Comparison of ENCODE assay signal across 8 mouse cellular contexts in genomic region chr6:50110379-50110941, GRCm38 (mm10). TPM values are rescaled to one million over a fixed set of nuclear protein-coding genes. Genes with fewer than 3 reads are reported as not detected.
DNase-seq lines count a peak whose midpoint lies in the region; ATAC-seq and TF ChIP-seq lines count a peak whose summit lies in the region.

No protein-coding gene starts in this region.

- no peak for TF ChIP-seq POLR2A in heart, adult 2 months (IDR thresholded peaks at IDR 0.05; ENCODE audit: insufficient read depth, low read depth, low read length)
- TF ChIP-seq POLR2A in testis, adult 2 months (IDR thresholded peaks at IDR 0.05; ENCODE audit: control insufficient read depth, low read depth, low read length) = no peak

- TF ChIP-seq EP300 in heart, adult 2 months (IDR thresholded peaks at IDR 0.05; ENCODE audit: insufficient read depth, low read depth, low read length) = no peak

- peak overlapping the region; percentile 71 for H3K4me2 ChIP-seq in hindbrain, embryonic 11.5 days (replicated peaks; ENCODE audit: low read depth, low read length)
- H3K4me2 ChIP-seq in liver, embryonic 13.5 days = peak overlapping the region; percentile 84
- H3K4me2 ChIP-seq in neural tube, embryonic 11.5 days (ENCODE audit: low read depth) = peak overlapping the region; percentile 86

- under 1% methylated on average over 70 of the region's 72 CpGs for WGBS in heart, adult 2 months
- under 1% methylated on average over 72 of the region's 72 CpGs for WGBS in forebrain, embryonic 10.5 days
- WGBS in hindbrain, embryonic 11.5 days = 1% methylated on average over 45 of the region's 72 CpGs
- WGBS in liver, embryonic 13.5 days (ENCODE audit: insufficient replicate concordance) = under 1% methylated on average over 70 of the region's 72 CpGs
- WGBS in neural tube, embryonic 11.5 days = under 1% methylated on average over 21 of the region's 72 CpGs

- H3K36me3 ChIP-seq in heart, adult 2 months (ENCODE audit: control insufficient read depth, insufficient read depth, low read length) = no peaks in the 10 kb centered on the region; the same call in 1 of the 2 replicates
- H3K36me3 ChIP-seq in forebrain, embryonic 10.5 days (replicated peaks) = no peaks in the 10 kb centered on the region; the same call in 1 of the 2 replicates
- H3K36me3 ChIP-seq in hindbrain, embryonic 11.5 days (ENCODE audit: control insufficient read depth, insufficient read depth, low read length) = no peaks in the 10 kb centered on the region
- no peaks in the 10 kb centered on the region for H3K36me3 ChIP-seq in liver, embryonic 13.5 days
- H3K36me3 ChIP-seq in neural tube, embryonic 11.5 days (ENCODE audit: control insufficient read depth, insufficient read depth, low read length) = no peaks in the 10 kb centered on the region
- H3K36me3 ChIP-seq in testis, adult 2 months (ENCODE audit: control insufficient read depth, insufficient read depth, low read length) = no peaks in the 10 kb centered on the region

- ATAC-seq in hindbrain, embryonic 11.5 days (ENCODE audit: low FRiP score) = peak; percentile 80
- ATAC-seq in liver, embryonic 13.5 days (ENCODE audit: low read depth) = peak; percentile 66
- peak; percentile 64 for ATAC-seq in neural tube, embryonic 11.5 days (ENCODE audit: insufficient read depth, low FRiP score, low TSS enrichment)

- peak overlapping the region; percentile 70 for H3K27ac ChIP-seq in heart, adult 2 months
- peak overlapping the region; percentile 96 for H3K27ac ChIP-seq in forebrain, embryonic 10.5 days
- peak overlapping the region; percentile 76 for H3K27ac ChIP-seq in hindbrain, embryonic 11.5 days (ENCODE audit: low read depth, low read length)
- H3K27ac ChIP-seq in liver, embryonic 13.5 days = peak overlapping the region; percentile 77
- H3K27ac ChIP-seq in neural tube, embryonic 11.5 days (ENCODE audit: low read depth, low read length) = peak overlapping the region; percentile 73
- peak overlapping the region; percentile 91 for H3K27ac ChIP-seq in testis, adult 2 months (ENCODE audit: control insufficient read depth, insufficient read depth, low read depth, low read length)

- H3K27me3 ChIP-seq in heart, adult 2 months (ENCODE audit: control insufficient read depth, insufficient read depth, low read length) = no peaks in the 10 kb centered on the region
- peaks cover 15% of the 10 kb centered on the region for H3K27me3 ChIP-seq in forebrain, embryonic 10.5 days (ENCODE audit: poor library complexity, severe bottlenecking)
- no peaks in the 10 kb centered on the region for H3K27me3 ChIP-seq in hindbrain, embryonic 11.5 days (ENCODE audit: control insufficient read depth, insufficient read depth, low read length)
- H3K27me3 ChIP-seq in liver, embryonic 13.5 days = peaks cover 32% of the 10 kb centered on the region
- no peaks in the 10 kb centered on the region for H3K27me3 ChIP-seq in neural tube, embryonic 11.5 days (ENCODE audit: control insufficient read depth, insufficient read depth, low read length)
- H3K27me3 ChIP-seq in testis, adult 2 months (ENCODE audit: control insufficient read depth, insufficient read depth, low read length) = no peaks in the 10 kb centered on the region

- peak overlapping the region; percentile 73 for H3K4me3 ChIP-seq in heart, adult 2 months
- H3K4me3 ChIP-seq in forebrain, embryonic 10.5 days = peak overlapping the region; percentile 80
- H3K4me3 ChIP-seq in hindbrain, embryonic 11.5 days (ENCODE audit: low read depth, low read length) = peak overlapping the region; percentile 77
- H3K4me3 ChIP-seq in liver, embryonic 13.5 days (replicated peaks) = peak overlapping the region; percentile 79
- peak overlapping the region; percentile 89 for H3K4me3 ChIP-seq in neural tube, embryonic 11.5 days (ENCODE audit: low read depth, low read length)
- peak overlapping the region; percentile 96 for H3K4me3 ChIP-seq in testis, adult 2 months (ENCODE audit: control insufficient read depth, low read depth, low read length)

- intact Hi-C loops in heart, adult 2 months (cut with DNase I) = loop anchor here (5.0 kb wide), 2 partner anchors 112 to 427 kb away; no protein-coding TSS in a partner anchor

- no peaks in the 10 kb centered on the region; the same call in 1 of the 2 replicates for H3K4me1 ChIP-seq in heart, adult 2 months (ENCODE audit: control insufficient read depth, insufficient read depth, low read length)
- peaks cover 35% of the 10 kb centered on the region for H3K4me1 ChIP-seq in forebrain, embryonic 10.5 days
- H3K4me1 ChIP-seq in hindbrain, embryonic 11.5 days (replicated peaks; ENCODE audit: control insufficient read depth, insufficient read depth, low read length) = no peaks in the 10 kb centered on the region
- peaks cover 26% of the 10 kb centered on the region for H3K4me1 ChIP-seq in liver, embryonic 13.5 days (replicated peaks)
- peaks cover 10% of the 10 kb centered on the region for H3K4me1 ChIP-seq in neural tube, embryonic 11.5 days (ENCODE audit: control insufficient read depth, insufficient read depth, low read length)
- peaks cover 5% of the 10 kb centered on the region for H3K4me1 ChIP-seq in testis, adult 2 months (ENCODE audit: control insufficient read depth, insufficient read depth, low read length)

- DNase-seq in heart, adult 2 months = no peak
- DNase-seq in heart, adult 11 months = no peak
- peak; percentile 56 for DNase-seq in NIH3T3 (ENCODE audit: low read depth)
- DNase-seq in forebrain, embryonic 10.5 days (ENCODE audit: extremely low spot score, low spot score) = peak; percentile 56
- DNase-seq in hindbrain, embryonic 11.5 days (ENCODE audit: low spot score) = peak; percentile 69
- DNase-seq in liver, embryonic 13.5 days = peak; percentile 32
- peak; percentile 68 for DNase-seq in neural tube, embryonic 11.5 days (ENCODE audit: low spot score)

- no peaks in the 10 kb centered on the region for H3K79me2 ChIP-seq in heart, adult 2 months (replicated peaks; ENCODE audit: control insufficient read depth, insufficient read depth, low read length)

- no peak for TF ChIP-seq CTCF in heart, adult 2 months (IDR thresholded peaks at IDR 0.05)
- no peak for TF ChIP-seq CTCF in testis, adult 2 months (IDR thresholded peaks at IDR 0.05; ENCODE audit: control insufficient read depth, insufficient read depth, insufficient replicate concordance, low read depth, low read length)

- peak overlapping the region; percentile 90 for H3K9ac ChIP-seq in heart, adult 2 months (ENCODE audit: low read depth, low read length)
- peak overlapping the region; percentile 88 for H3K9ac ChIP-seq in hindbrain, embryonic 11.5 days (ENCODE audit: low read depth, low read length)
- H3K9ac ChIP-seq in liver, embryonic 13.5 days = peak overlapping the region; percentile 83
- H3K9ac ChIP-seq in neural tube, embryonic 11.5 days (ENCODE audit: low read length) = peak overlapping the region; percentile 93

- H3K9me3 ChIP-seq in forebrain, embryonic 10.5 days = no peaks in the 10 kb centered on the region
- no peaks in the 10 kb centered on the region for H3K9me3 ChIP-seq in hindbrain, embryonic 11.5 days (ENCODE audit: control insufficient read depth, low read length)
- no peaks in the 10 kb centered on the region for H3K9me3 ChIP-seq in liver, embryonic 13.5 days (replicated peaks)
- no peaks in the 10 kb centered on the region for H3K9me3 ChIP-seq in neural tube, embryonic 11.5 days (ENCODE audit: control insufficient read depth, low read length)

RNA-seq across cellular contexts. Expression of gene Mpp6, which starts 0.4 kb away (rescaled TPM):
- total RNA-seq in heart, adult 2 months (2021) = 10 to 100 TPM; 61.7 to 67.6 TPM
- polyA plus RNA-seq in heart, adult 2 months (2012; rRNA removed) = 13.2 and 28.3 TPM in 2 replicates
- 73.6 and 75.0 TPM in 2 replicates for polyA plus RNA-seq in forebrain, embryonic 10.5 days (2016; fragmentation: Nextera tagmentation; extraction: Ambion mirVana)
- 77.9 and 92.1 TPM in 2 replicates for polyA plus RNA-seq in hindbrain, embryonic 11.5 days (2014; fragmentation: Nextera tagmentation; extraction: Ambion mirVana)
- 43.1 and 47.5 TPM in 2 replicates for polyA plus RNA-seq in liver, embryonic 13.5 days (2015; fragmentation: Nextera tagmentation; extraction: Ambion mirVana)
- polyA plus RNA-seq in neural tube, embryonic 11.5 days (2014; fragmentation: Nextera tagmentation; extraction: Ambion mirVana) = 73.6 and 77.0 TPM in 2 replicates
- 64.9 and 73.5 TPM in 2 replicates for polyA plus RNA-seq in testis, adult 2 months (2012; rRNA removed)

Comparison
In these comparisons a context has a peak if more than half of its experiments do, and no peak if none do; other contexts are left out.
1. DNase-seq: peak in NIH3T3 (single experiment), forebrain, embryonic 10.5 days (single experiment), hindbrain, embryonic 11.5 days (single experiment), liver, embryonic 13.5 days (single experiment) and neural tube, embryonic 11.5 days (single experiment); none in heart, adult 2 months (0 of 2) and heart, adult 11 months (single experiment).
2. Peak in every context shown above with its lines, with median percentiles within 50 percentile points of each other: H3K27ac ChIP-seq, H3K4me3 ChIP-seq, H3K9ac ChIP-seq, ATAC-seq and H3K4me2 ChIP-seq.